Mouse (Mus musculus) heart, postnatal 0 days (tissue): Measurements from ENCODE around the gene Nkpd1.

Experiments used
- CTCF ChIP-seq: IDR thresholded peaks from 2 replicates; pipeline ENCODE4 v1.5.1; 2016; ENCODE audit warnings: antibody characterized with exemption, control low read depth, low read depth
- EP300 ChIP-seq: IDR thresholded peaks from 2 replicates; pipeline ENCODE4 v1.6.1; 2016; ENCODE audit warnings: antibody characterized with exemption, low read depth

- TF ChIP-seq CTCF (no peak), EP300 (no peak)
Measured at GRCm38 (mm10) chr7:19560491-19561260, 43.0 kb downstream of the Nkpd1 start.
